Mouse (Mus musculus): ENCODE results near the gene Dlx5. TPM values are rescaled to one million over a fixed set of nuclear protein-coding genes. Genes with fewer than 3 reads are reported as not detected.

Gene Dlx5
- polyA plus RNA-seq, 1 experiment from 2014 or later, result 0.47 TPM

GRCm38 (mm10) chr6:6877346-6877910 lies 4.5 kb downstream of the Dlx5 start:
- H3K27ac ChIP-seq (ENCODE audit: low read length), result no peak overlapping the region
- H3K4me3 ChIP-seq (ENCODE audit: low read length), result no peak overlapping the region
- no peaks in the 10 kb centered on the region for H3K36me3 ChIP-seq (ENCODE audit: insufficient read depth, low read length)
- H3K9me3 ChIP-seq (ENCODE audit: low read length), result no peaks in the 10 kb centered on the region
- H3K27me3 ChIP-seq (ENCODE audit: insufficient read depth, low read length), result peaks cover 100% of the 10 kb centered on the region
- no peak overlapping the region for H3K9ac ChIP-seq (replicated peaks; ENCODE audit: low read length)
- WGBS, result 16% methylated on average over 5 of the region's 5 CpGs
- H3K4me2 ChIP-seq (replicated peaks; ENCODE audit: low read depth, low read length), result no peak overlapping the region
- peaks cover 7% of the 10 kb centered on the region for H3K4me1 ChIP-seq (ENCODE audit: insufficient read depth, low read length)
- no peak for ATAC-seq (ENCODE audit: low FRiP score, low TSS enrichment)

- Histone ChIP-seq H3K4me2 (replicated peaks; ENCODE audit: low read depth, low read length) (no peak overlapping the region), H3K9me3 (ENCODE audit: low read length) (no peaks in the 10 kb centered on the region), H3K4me3 (ENCODE audit: low read length) (no peak overlapping the region), H3K27ac (ENCODE audit: low read length) (no peak overlapping the region), H3K9ac (replicated peaks; ENCODE audit: low read length) (no peak overlapping the region), H3K36me3 (ENCODE audit: insufficient read depth, low read length) (no peaks in the 10 kb centered on the region), H3K4me1 (ENCODE audit: insufficient read depth, low read length) (peaks cover 7% of the 10 kb centered on the region), H3K27me3 (ENCODE audit: insufficient read depth, low read length) (peaks cover 100% of the 10 kb centered on the region)
- 15% methylated on average over 7 of the region's 7 CpGs for WGBS
- no peak for ATAC-seq (ENCODE audit: low FRiP score, low TSS enrichment)
These were observed 5.2 kb downstream of the Dlx5 start for GRCm38 (mm10) chr6:6876731-6877130.

- Histone ChIP-seq H3K27me3 (ENCODE audit: insufficient read depth, low read length) (peaks cover 100% of the 10 kb centered on the region), H3K4me3 (ENCODE audit: low read length) (no peak overlapping the region), H3K9ac (replicated peaks; ENCODE audit: low read length) (no peak overlapping the region), H3K9me3 (ENCODE audit: low read length) (no peaks in the 10 kb centered on the region), H3K4me2 (replicated peaks; ENCODE audit: low read depth, low read length) (no peak overlapping the region), H3K36me3 (ENCODE audit: insufficient read depth, low read length) (no peaks in the 10 kb centered on the region), H3K27ac (ENCODE audit: low read length) (no peak overlapping the region), H3K4me1 (ENCODE audit: insufficient read depth, low read length) (peaks cover 4% of the 10 kb centered on the region)
- ATAC-seq (ENCODE audit: low FRiP score, low TSS enrichment), result no peak
- 7% methylated on average over 2 of the region's 2 CpGs for WGBS
These were observed 5.7 kb downstream of the Dlx5 start for GRCm38 (mm10) chr6:6876231-6876630.

DNA sequence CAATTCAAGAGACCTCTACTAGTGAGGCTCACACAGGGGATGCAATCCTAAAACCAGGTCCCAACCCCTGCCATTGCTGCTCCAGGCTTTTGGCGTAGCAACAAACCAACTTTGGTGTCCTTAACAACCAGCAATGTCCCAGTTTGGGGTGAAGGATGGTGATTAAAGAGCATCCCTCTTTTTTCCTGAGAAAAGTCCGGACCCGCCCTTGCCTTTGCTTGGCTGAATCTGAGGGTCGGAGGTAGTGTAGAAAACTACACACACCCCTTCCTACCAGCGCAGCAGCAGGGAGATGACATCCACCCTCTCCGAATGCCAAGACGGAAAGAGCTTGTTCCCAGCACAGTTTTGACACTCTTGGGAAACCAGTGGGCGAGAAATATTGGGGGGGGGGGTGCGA lies 6.2 kb downstream of the Dlx5 start:
- Histone ChIP-seq H3K9me3 (ENCODE audit: low read length) (no peaks in the 10 kb centered on the region), H3K36me3 (ENCODE audit: insufficient read depth, low read length) (no peaks in the 10 kb centered on the region), H3K9ac (replicated peaks; ENCODE audit: low read length) (no peak overlapping the region), H3K27ac (ENCODE audit: low read length) (no peak overlapping the region), H3K4me2 (replicated peaks; ENCODE audit: low read depth, low read length) (no peak overlapping the region), H3K4me1 (ENCODE audit: insufficient read depth, low read length) (no peaks in the 10 kb centered on the region), H3K4me3 (ENCODE audit: low read length) (no peak overlapping the region), H3K27me3 (ENCODE audit: insufficient read depth, low read length) (peaks cover 100% of the 10 kb centered on the region)
- ATAC-seq (ENCODE audit: low FRiP score, low TSS enrichment), result no peak
- WGBS, result 5% methylated on average over 9 of the region's 9 CpGs

GRCm38 (mm10) chr6:6875136-6875535 lies 6.7 kb downstream of the Dlx5 start:
- H3K27me3 ChIP-seq (ENCODE audit: insufficient read depth, low read length), result peaks cover 100% of the 10 kb centered on the region
- under 1% methylated on average over 11 of the region's 11 CpGs for WGBS
- H3K9me3 ChIP-seq (ENCODE audit: low read length), result no peaks in the 10 kb centered on the region
- ATAC-seq (ENCODE audit: low FRiP score, low TSS enrichment), result no peak
- H3K36me3 ChIP-seq (ENCODE audit: insufficient read depth, low read length), result no peaks in the 10 kb centered on the region
- H3K4me1 ChIP-seq (ENCODE audit: insufficient read depth, low read length), result no peaks in the 10 kb centered on the region
- H3K9ac ChIP-seq (replicated peaks; ENCODE audit: low read length), result no peak overlapping the region
- no peak overlapping the region for H3K27ac ChIP-seq (ENCODE audit: low read length)
- no peak overlapping the region for H3K4me2 ChIP-seq (replicated peaks; ENCODE audit: low read depth, low read length)
- no peak overlapping the region for H3K4me3 ChIP-seq (ENCODE audit: low read length)

GRCm38 (mm10) chr6:6874073-6874771 lies 7.7 kb downstream of the Dlx5 start:
- Histone ChIP-seq H3K9me3 (ENCODE audit: low read length) (no peaks in the 10 kb centered on the region), H3K4me3 (ENCODE audit: low read length) (no peak overlapping the region), H3K27ac (ENCODE audit: low read length) (no peak overlapping the region), H3K4me2 (replicated peaks; ENCODE audit: low read depth, low read length) (no peak overlapping the region), H3K36me3 (ENCODE audit: insufficient read depth, low read length) (no peaks in the 10 kb centered on the region), H3K27me3 (ENCODE audit: insufficient read depth, low read length) (peaks cover 99% of the 10 kb centered on the region), H3K4me1 (ENCODE audit: insufficient read depth, low read length) (no peaks in the 10 kb centered on the region), H3K9ac (replicated peaks; ENCODE audit: low read length) (no peak overlapping the region)
- ATAC-seq (ENCODE audit: low FRiP score, low TSS enrichment), result peak; percentile 37; the same call in 1 of the 2 replicates
- WGBS, result 2% methylated on average over 24 of the region's 25 CpGs

DNA sequence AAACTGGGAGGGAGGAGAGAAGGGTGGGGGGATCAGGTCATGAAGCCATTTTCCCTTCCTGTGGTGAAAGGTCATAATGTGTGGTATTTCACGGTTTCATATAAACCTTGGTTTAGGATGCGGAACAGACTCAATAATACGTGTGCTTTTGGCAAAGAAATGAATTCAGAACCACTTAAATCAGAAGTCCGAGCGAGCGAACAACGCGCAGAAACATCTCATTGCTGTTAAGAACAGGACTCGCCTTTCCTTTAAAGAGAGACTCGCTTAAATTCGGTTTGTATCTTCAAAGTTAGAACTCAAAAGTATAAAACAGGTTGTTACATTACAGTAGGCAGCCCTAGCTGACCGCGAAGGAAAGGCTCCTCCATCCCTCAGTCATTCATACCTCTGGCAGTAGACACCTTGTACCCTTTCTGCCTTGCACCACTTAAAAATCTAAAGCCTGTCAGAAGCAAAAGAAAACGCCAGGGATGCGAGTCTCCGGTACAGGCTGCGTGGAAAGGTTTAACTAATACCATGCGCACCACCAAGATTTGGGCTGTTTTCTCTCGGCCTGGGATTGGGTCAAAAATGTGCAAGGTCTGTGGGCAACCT lies 8.3 kb downstream of the Dlx5 start:
- Histone ChIP-seq H3K9ac (replicated peaks; ENCODE audit: low read length) (no peak overlapping the region), H3K4me2 (replicated peaks; ENCODE audit: low read depth, low read length) (no peak overlapping the region), H3K27me3 (ENCODE audit: insufficient read depth, low read length) (peaks cover 97% of the 10 kb centered on the region), H3K4me1 (ENCODE audit: insufficient read depth, low read length) (no peaks in the 10 kb centered on the region), H3K9me3 (ENCODE audit: low read length) (no peaks in the 10 kb centered on the region), H3K27ac (ENCODE audit: low read length) (no peak overlapping the region), H3K4me3 (ENCODE audit: low read length) (no peak overlapping the region), H3K36me3 (ENCODE audit: insufficient read depth, low read length) (no peaks in the 10 kb centered on the region)
- 1% methylated on average over 19 of the region's 19 CpGs for WGBS
- ATAC-seq (ENCODE audit: low FRiP score, low TSS enrichment), result no peak

DNA sequence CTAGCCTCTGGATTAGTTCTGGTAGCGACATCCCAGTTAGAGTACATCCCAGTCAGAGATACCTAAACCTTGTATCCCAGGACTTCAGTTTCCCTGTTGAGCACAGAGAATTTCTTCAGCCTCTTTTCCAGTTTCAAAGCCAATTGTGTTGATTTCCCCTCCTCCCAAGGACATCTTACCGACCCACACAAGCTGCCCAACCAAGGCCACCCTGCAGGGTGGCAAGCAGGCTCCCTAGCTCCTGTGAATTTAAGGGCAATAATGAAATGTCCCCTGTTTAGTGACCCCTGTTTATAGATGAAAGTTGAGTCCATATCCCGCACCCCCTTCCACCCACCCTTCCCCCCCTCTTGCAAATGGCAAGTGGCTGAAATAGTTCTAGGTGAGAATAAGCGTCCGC lies 9.0 kb downstream of the Dlx5 start:
- 2% methylated on average over 5 of the region's 5 CpGs for WGBS
- ATAC-seq (ENCODE audit: low FRiP score, low TSS enrichment), result no peak
- Histone ChIP-seq H3K9ac (replicated peaks; ENCODE audit: low read length) (no peak overlapping the region), H3K36me3 (ENCODE audit: insufficient read depth, low read length) (no peaks in the 10 kb centered on the region), H3K4me3 (ENCODE audit: low read length) (no peak overlapping the region), H3K4me2 (replicated peaks; ENCODE audit: low read depth, low read length) (no peak overlapping the region), H3K27ac (ENCODE audit: low read length) (no peak overlapping the region), H3K9me3 (ENCODE audit: low read length) (no peaks in the 10 kb centered on the region), H3K27me3 (ENCODE audit: insufficient read depth, low read length) (peaks cover 96% of the 10 kb centered on the region), H3K4me1 (ENCODE audit: insufficient read depth, low read length) (no peaks in the 10 kb centered on the region)

- 3% methylated on average over 5 of the region's 5 CpGs for WGBS
- H3K9me3 ChIP-seq (ENCODE audit: low read length), result no peaks in the 10 kb centered on the region
- no peaks in the 10 kb centered on the region for H3K4me1 ChIP-seq (ENCODE audit: insufficient read depth, low read length)
These were observed 10.2 kb downstream of the Dlx5 start for GRCm38 (mm10) chr6:6871692-6872091.

GRCm38 (mm10) chr6:6870876-6871420 lies 10.9 kb downstream of the Dlx5 start:
- ATAC-seq (ENCODE audit: low FRiP score, low TSS enrichment), result no peak
- Histone ChIP-seq H3K9ac (replicated peaks; ENCODE audit: low read length) (no peak overlapping the region), H3K4me2 (replicated peaks; ENCODE audit: low read depth, low read length) (no peak overlapping the region), H3K4me3 (ENCODE audit: low read length) (no peak overlapping the region), H3K27ac (ENCODE audit: low read length) (no peak overlapping the region), H3K36me3 (ENCODE audit: insufficient read depth, low read length) (no peaks in the 10 kb centered on the region), H3K27me3 (ENCODE audit: insufficient read depth, low read length) (peaks cover 90% of the 10 kb centered on the region), H3K4me1 (ENCODE audit: insufficient read depth, low read length) (no peaks in the 10 kb centered on the region), H3K9me3 (ENCODE audit: low read length) (no peaks in the 10 kb centered on the region)
- 3% methylated on average over 7 of the region's 7 CpGs for WGBS

More at GRCm38 (mm10) chr6:6871692-6872091, 10.2 kb downstream of the Dlx5 start:
- Histone ChIP-seq H3K4me2 (replicated peaks; ENCODE audit: low read depth, low read length) (no peak overlapping the region), H3K9ac (replicated peaks; ENCODE audit: low read length) (no peak overlapping the region), H3K36me3 (ENCODE audit: insufficient read depth, low read length) (no peaks in the 10 kb centered on the region), H3K27me3 (ENCODE audit: insufficient read depth, low read length) (peaks cover 91% of the 10 kb centered on the region), H3K27ac (ENCODE audit: low read length) (no peak overlapping the region), H3K4me3 (ENCODE audit: low read length) (no peak overlapping the region)
- ATAC-seq (ENCODE audit: low FRiP score, low TSS enrichment), result no peak

All from kidney, embryonic 16.5 days (tissue).